Mouse (Mus musculus): Measurements from ENCODE around the gene Tmem222. TPM values are rescaled to one million over a fixed set of nuclear protein-coding genes. Genes with fewer than 3 reads are reported as not detected.
A peak's percentile ranks its signal among the peaks of the same experiment; 100 is the strongest.

The Tmem222 gene
- polyA plus RNA-seq, 2 experiments, result 84.1 to 101 TPM

- H3K9me3 ChIP-seq (ENCODE audit: control insufficient read depth, low read length), result no peaks in the 10 kb centered on the region
- H3K36me3 ChIP-seq (ENCODE audit: control insufficient read depth, insufficient read depth, low read length), result no peaks in the 10 kb centered on the region
- peaks cover 8% of the 10 kb centered on the region for H3K4me1 ChIP-seq (ENCODE audit: control insufficient read depth, insufficient read depth, low read length)
- peak overlapping the region; percentile 58 for H3K4me3 ChIP-seq (replicated peaks; ENCODE audit: low read length)
- no peak overlapping the region for H3K9ac ChIP-seq (ENCODE audit: low read depth, low read length, severe bottlenecking)
- H3K4me2 ChIP-seq (replicated peaks; ENCODE audit: low read depth, low read length, severe bottlenecking), result peak overlapping the region; percentile 95
- ATAC-seq (ENCODE audit: low FRiP score, low read depth), result no peak
- no peak for TF ChIP-seq POLR2A (IDR thresholded peaks at IDR 0.05; ENCODE audit: borderline replicate concordance, extremely low read depth, insufficient read depth, insufficient read length)
- H3K27me3 ChIP-seq (ENCODE audit: control insufficient read depth, insufficient read depth, low read length), result peaks cover 6% of the 10 kb centered on the region; the same call in 1 of the 2 replicates
- WGBS, result 32% methylated on average over 11 of the region's 11 CpGs
- DNase-seq (ENCODE audit: low spot score), result no peak
- no peak overlapping the region for H3K27ac ChIP-seq (replicated peaks; ENCODE audit: low read depth, low read length)
Measured at GRCm38 (mm10) chr4:133241910-133242309, 35.7 kb downstream of the Tmem222 start.

GRCm38 (mm10) chr4:133240934-133241908 is 36.4 kb downstream of the Tmem222 start:
- WGBS, result under 1% methylated on average over 71 of the region's 78 CpGs

GRCm38 (mm10) chr4:133240490-133240921 is 37.1 kb downstream of the Tmem222 start, which contains the start of gene Map3k6:
Gene Map3k6 (plus strand): TSS chr4:133240818.
- no peaks in the 10 kb centered on the region for H3K36me3 ChIP-seq (ENCODE audit: control insufficient read depth, insufficient read depth, low read length)
- H3K9me3 ChIP-seq (ENCODE audit: control insufficient read depth, low read length), result no peaks in the 10 kb centered on the region
- H3K27me3 ChIP-seq (ENCODE audit: control insufficient read depth, insufficient read depth, low read length), result peaks cover 6% of the 10 kb centered on the region; the same call in 1 of the 2 replicates
- no peak for TF ChIP-seq POLR2A (IDR thresholded peaks at IDR 0.05; ENCODE audit: borderline replicate concordance, extremely low read depth, insufficient read depth, insufficient read length)
- ATAC-seq (ENCODE audit: low FRiP score, low read depth) (no peak), DNase-seq (ENCODE audit: low spot score) (no peak)
- 7% methylated on average over 16 of the region's 16 CpGs for WGBS
- H3K4me1 ChIP-seq (ENCODE audit: control insufficient read depth, insufficient read depth, low read length), result peaks cover 8% of the 10 kb centered on the region
- H3K4me2 ChIP-seq (replicated peaks; ENCODE audit: low read depth, low read length, severe bottlenecking), result peak within 1 kb of the TSS; percentile 95
- peak within 1 kb of the TSS; percentile 58 for H3K4me3 ChIP-seq (replicated peaks; ENCODE audit: low read length)
- H3K27ac ChIP-seq (replicated peaks; ENCODE audit: low read depth, low read length), result 0 out of 2 replicates have a peak within 1 kb of the TSS, but pooled peaks have one; percentile 35
- H3K9ac ChIP-seq (ENCODE audit: low read depth, low read length, severe bottlenecking), result peak within 1 kb of the TSS; percentile 69

More at GRCm38 (mm10) chr4:133240934-133241908, 36.4 kb downstream of the Tmem222 start:
- H3K9ac ChIP-seq (ENCODE audit: low read depth, low read length, severe bottlenecking), result peak overlapping the region; percentile 69
- peak overlapping the region; percentile 95 for H3K4me2 ChIP-seq (replicated peaks; ENCODE audit: low read depth, low read length, severe bottlenecking)
- peak; percentile 91 for ATAC-seq (ENCODE audit: low FRiP score, low read depth)
- H3K27me3 ChIP-seq (ENCODE audit: control insufficient read depth, insufficient read depth, low read length), result peaks cover 6% of the 10 kb centered on the region; the same call in 1 of the 2 replicates
- H3K4me3 ChIP-seq (replicated peaks; ENCODE audit: low read length), result peak overlapping the region; percentile 58
- no peaks in the 10 kb centered on the region for H3K9me3 ChIP-seq (ENCODE audit: control insufficient read depth, low read length)
- DNase-seq (ENCODE audit: low spot score), result peak; percentile 81
- H3K4me1 ChIP-seq (ENCODE audit: control insufficient read depth, insufficient read depth, low read length), result peaks cover 8% of the 10 kb centered on the region
- H3K27ac ChIP-seq (replicated peaks; ENCODE audit: low read depth, low read length), result 0 out of 2 replicates have a peak overlapping the region, but pooled peaks have one; percentile 35
- peak; percentile 47; the same call in 1 of the 2 replicates for TF ChIP-seq POLR2A (IDR thresholded peaks at IDR 0.05; ENCODE audit: borderline replicate concordance, extremely low read depth, insufficient read depth, insufficient read length)
- H3K36me3 ChIP-seq (ENCODE audit: control insufficient read depth, insufficient read depth, low read length), result no peaks in the 10 kb centered on the region

- DNase-seq (ENCODE audit: low spot score) (no peak), ATAC-seq (ENCODE audit: low FRiP score, low read depth) (no peak)
- H3K27ac ChIP-seq (replicated peaks; ENCODE audit: low read depth, low read length), result no peak overlapping the region
- H3K9me3 ChIP-seq (ENCODE audit: control insufficient read depth, low read length), result no peaks in the 10 kb centered on the region
- no peak overlapping the region for H3K4me3 ChIP-seq (replicated peaks; ENCODE audit: low read length)
- peaks cover 3% of the 10 kb centered on the region; the same call in 1 of the 2 replicates for H3K27me3 ChIP-seq (ENCODE audit: control insufficient read depth, insufficient read depth, low read length)
- H3K36me3 ChIP-seq (ENCODE audit: control insufficient read depth, insufficient read depth, low read length), result no peaks in the 10 kb centered on the region
- no peak overlapping the region for H3K4me2 ChIP-seq (replicated peaks; ENCODE audit: low read depth, low read length, severe bottlenecking)
- WGBS, result 64% methylated on average over 4 of the region's 4 CpGs
- peaks cover 8% of the 10 kb centered on the region for H3K4me1 ChIP-seq (ENCODE audit: control insufficient read depth, insufficient read depth, low read length)
- no peak for TF ChIP-seq POLR2A (IDR thresholded peaks at IDR 0.05; ENCODE audit: borderline replicate concordance, extremely low read depth, insufficient read depth, insufficient read length)
- no peak overlapping the region for H3K9ac ChIP-seq (ENCODE audit: low read depth, low read length, severe bottlenecking)
Measured at GRCm38 (mm10) chr4:133237911-133238310, 39.7 kb downstream of the Tmem222 start.

- WGBS, result 78% methylated on average over 5 of the region's 5 CpGs
- Histone ChIP-seq H3K9ac (ENCODE audit: low read depth, low read length, severe bottlenecking) (no peak overlapping the region), H3K27me3 (ENCODE audit: control insufficient read depth, insufficient read depth, low read length) (no peaks in the 10 kb centered on the region), H3K4me2 (replicated peaks; ENCODE audit: low read depth, low read length, severe bottlenecking) (no peak overlapping the region), H3K36me3 (ENCODE audit: control insufficient read depth, insufficient read depth, low read length) (no peaks in the 10 kb centered on the region), H3K9me3 (ENCODE audit: control insufficient read depth, low read length) (no peaks in the 10 kb centered on the region), H3K4me3 (replicated peaks; ENCODE audit: low read length) (no peak overlapping the region), H3K27ac (replicated peaks; ENCODE audit: low read depth, low read length) (no peak overlapping the region), H3K4me1 (ENCODE audit: control insufficient read depth, insufficient read depth, low read length) (peaks cover under 1% of the 10 kb centered on the region)
- TF ChIP-seq POLR2A (IDR thresholded peaks at IDR 0.05; ENCODE audit: borderline replicate concordance, extremely low read depth, insufficient read depth, insufficient read length), result no peak
- ATAC-seq (ENCODE audit: low FRiP score, low read depth) (no peak), DNase-seq (ENCODE audit: low spot score) (no peak)
Measured at GRCm38 (mm10) chr4:133235415-133235814, 42.2 kb downstream of the Tmem222 start.
